Mouse (Mus musculus): ENCODE data around the gene Fam184a.

Fam184a gene

GRCm38 (mm10) chr10:53598821-53599220, 152.1 kb downstream of the Fam184a start:
- peak; percentile 79 for DNase-seq (ENCODE audit: low read depth, low spot score)

- DNase-seq (ENCODE audit: low read depth, low spot score): no peak
Measured at GRCm38 (mm10) chr10:53597121-53597881, 153.6 kb downstream of the Fam184a start.

- DNase-seq (ENCODE audit: low read depth, low spot score): peak; percentile 94
Measured at GRCm38 (mm10) chr10:53596677-53597120, 154.2 kb downstream of the Fam184a start, which contains the start of gene Asf1a. TSS of gene Asf1a (plus strand) at chr10:53596757.

- no peak for DNase-seq (ENCODE audit: low read depth, low spot score)
Measured at GRCm38 (mm10) chr10:53595744-53596676, 154.9 kb downstream of the Fam184a start.

- DNase-seq (ENCODE audit: low read depth, low spot score): no peak
Measured at GRCm38 (mm10) chr10:53585777-53586176, 165.1 kb downstream of the Fam184a start.
